Mouse (Mus musculus): ENCODE results near the gene Hbb-y. TPM values are rescaled to one million over a fixed set of nuclear protein-coding genes. Genes with fewer than 3 reads are reported as not detected.

Hbb-y gene
- 616 and 882 TPM in 2 replicates for polyA plus RNA-seq (2014; fragmentation: Nextera tagmentation; extraction: Ambion mirVana)

- no peak within 1 kb of the TSS for H3K27ac ChIP-seq (ENCODE audit: low read length)
- ATAC-seq (ENCODE audit: insufficient number of reproducible peaks, insufficient read depth, low FRiP score, low read depth): no peak
- no peaks in the 10 kb centered on the region for H3K9me3 ChIP-seq (ENCODE audit: control insufficient read depth, low read depth, low read length)
- no peak within 1 kb of the TSS for H3K9ac ChIP-seq (replicated peaks; ENCODE audit: low read depth, low read length)
- H3K4me3 ChIP-seq (ENCODE audit: low read depth, low read length): no peak within 1 kb of the TSS
- H3K4me2 ChIP-seq (replicated peaks; ENCODE audit: low read depth, low read length): no peak within 1 kb of the TSS
- no peaks in the 10 kb centered on the region for H3K4me1 ChIP-seq (ENCODE audit: control insufficient read depth, insufficient read depth, low read length)
- H3K36me3 ChIP-seq (ENCODE audit: control insufficient read depth, insufficient read depth, low read length): no peaks in the 10 kb centered on the region
- 73% methylated on average over 2 of the region's 2 CpGs for WGBS
- no peaks in the 10 kb centered on the region for H3K27me3 ChIP-seq (ENCODE audit: control insufficient read depth, insufficient read depth, low read length)
These were observed at the start of gene Hbb-y for GRCm38 (mm10) chr7:103853090-103853489. Gene Hbb-y, minus strand, starts transcription at chr7:103853216.

GRCm38 (mm10) chr7:103894385-103894784 lies 41.4 kb upstream of the Hbb-y start, which contains the start of gene Olfr64:
Gene Olfr64, minus strand, starts transcription at chr7:103894485.
- no peaks in the 10 kb centered on the region for H3K27me3 ChIP-seq (ENCODE audit: control insufficient read depth, insufficient read depth, low read length)
- H3K4me2 ChIP-seq (replicated peaks; ENCODE audit: low read depth, low read length): no peak within 1 kb of the TSS
- no peaks in the 10 kb centered on the region for H3K4me1 ChIP-seq (ENCODE audit: control insufficient read depth, insufficient read depth, low read length)
- no peak within 1 kb of the TSS for H3K27ac ChIP-seq (ENCODE audit: low read length)
- no peaks in the 10 kb centered on the region for H3K36me3 ChIP-seq (ENCODE audit: control insufficient read depth, insufficient read depth, low read length)
- H3K9me3 ChIP-seq (ENCODE audit: control insufficient read depth, low read depth, low read length): no peaks in the 10 kb centered on the region
- WGBS: 66% methylated on average over 1 of the region's 1 CpGs
- H3K9ac ChIP-seq (replicated peaks; ENCODE audit: low read depth, low read length): no peak within 1 kb of the TSS
- ATAC-seq (ENCODE audit: insufficient number of reproducible peaks, insufficient read depth, low FRiP score, low read depth): no peak
- H3K4me3 ChIP-seq (ENCODE audit: low read depth, low read length): no peak within 1 kb of the TSS

GRCm38 (mm10) chr7:103886152-103886551 lies 33.1 kb upstream of the Hbb-y start, which contains the start of gene Olfr66:
Gene Olfr66, minus strand, starts transcription at chr7:103886252.
- H3K36me3 ChIP-seq (ENCODE audit: control insufficient read depth, insufficient read depth, low read length): no peaks in the 10 kb centered on the region
- no peak within 1 kb of the TSS for H3K27ac ChIP-seq (ENCODE audit: low read length)
- no peaks in the 10 kb centered on the region for H3K4me1 ChIP-seq (ENCODE audit: control insufficient read depth, insufficient read depth, low read length)
- H3K9ac ChIP-seq (replicated peaks; ENCODE audit: low read depth, low read length): no peak within 1 kb of the TSS
- no peaks in the 10 kb centered on the region for H3K9me3 ChIP-seq (ENCODE audit: control insufficient read depth, low read depth, low read length)
- no peak within 1 kb of the TSS for H3K4me3 ChIP-seq (ENCODE audit: low read depth, low read length)
- no peak for ATAC-seq (ENCODE audit: insufficient number of reproducible peaks, insufficient read depth, low FRiP score, low read depth)
- H3K27me3 ChIP-seq (ENCODE audit: control insufficient read depth, insufficient read depth, low read length): no peaks in the 10 kb centered on the region
- no peak within 1 kb of the TSS for H3K4me2 ChIP-seq (replicated peaks; ENCODE audit: low read depth, low read length)

GRCm38 (mm10) chr7:103877093-103877492 lies 24.1 kb upstream of the Hbb-y start:
- no peaks in the 10 kb centered on the region for H3K36me3 ChIP-seq (ENCODE audit: control insufficient read depth, insufficient read depth, low read length)
- no peak overlapping the region for H3K27ac ChIP-seq (ENCODE audit: low read length)
- no peak overlapping the region for H3K4me3 ChIP-seq (ENCODE audit: low read depth, low read length)
- H3K4me1 ChIP-seq (ENCODE audit: control insufficient read depth, insufficient read depth, low read length): no peaks in the 10 kb centered on the region
- H3K9ac ChIP-seq (replicated peaks; ENCODE audit: low read depth, low read length): no peak overlapping the region
- H3K9me3 ChIP-seq (ENCODE audit: control insufficient read depth, low read depth, low read length): no peaks in the 10 kb centered on the region
- ATAC-seq (ENCODE audit: insufficient number of reproducible peaks, insufficient read depth, low FRiP score, low read depth): no peak
- WGBS: 76% methylated on average over 2 of the region's 2 CpGs
- H3K27me3 ChIP-seq (ENCODE audit: control insufficient read depth, insufficient read depth, low read length): no peaks in the 10 kb centered on the region
- H3K4me2 ChIP-seq (replicated peaks; ENCODE audit: low read depth, low read length): no peak overlapping the region

GRCm38 (mm10) chr7:103874451-103874850 lies 21.4 kb upstream of the Hbb-y start:
- no peak overlapping the region for H3K4me3 ChIP-seq (ENCODE audit: low read depth, low read length)
- WGBS: 38% methylated on average over 5 of the region's 5 CpGs
- no peak overlapping the region for H3K4me2 ChIP-seq (replicated peaks; ENCODE audit: low read depth, low read length)
- H3K36me3 ChIP-seq (ENCODE audit: control insufficient read depth, insufficient read depth, low read length): no peaks in the 10 kb centered on the region
- H3K27ac ChIP-seq (ENCODE audit: low read length): no peak overlapping the region
- no peak for ATAC-seq (ENCODE audit: insufficient number of reproducible peaks, insufficient read depth, low FRiP score, low read depth)
- H3K9me3 ChIP-seq (ENCODE audit: control insufficient read depth, low read depth, low read length): no peaks in the 10 kb centered on the region
- H3K27me3 ChIP-seq (ENCODE audit: control insufficient read depth, insufficient read depth, low read length): no peaks in the 10 kb centered on the region
- no peaks in the 10 kb centered on the region for H3K4me1 ChIP-seq (ENCODE audit: control insufficient read depth, insufficient read depth, low read length)
- no peak overlapping the region for H3K9ac ChIP-seq (replicated peaks; ENCODE audit: low read depth, low read length)

- Histone ChIP-seq H3K9ac (replicated peaks; ENCODE audit: low read depth, low read length) (no peak overlapping the region), H3K27ac (ENCODE audit: low read length) (no peak overlapping the region)
- WGBS: 6% methylated on average over 1 of the region's 1 CpGs
These were observed 20.0 kb upstream of the Hbb-y start for GRCm38 (mm10) chr7:103873064-103873463.

GRCm38 (mm10) chr7:103870667-103871066 lies 17.7 kb upstream of the Hbb-y start:
- Histone ChIP-seq H3K4me3 (ENCODE audit: low read depth, low read length) (no peak overlapping the region), H3K27me3 (ENCODE audit: control insufficient read depth, insufficient read depth, low read length) (no peaks in the 10 kb centered on the region), H3K36me3 (ENCODE audit: control insufficient read depth, insufficient read depth, low read length) (no peaks in the 10 kb centered on the region), H3K4me2 (replicated peaks; ENCODE audit: low read depth, low read length) (no peak overlapping the region), H3K9me3 (ENCODE audit: control insufficient read depth, low read depth, low read length) (no peaks in the 10 kb centered on the region), H3K4me1 (ENCODE audit: control insufficient read depth, insufficient read depth, low read length) (no peaks in the 10 kb centered on the region), H3K9ac (replicated peaks; ENCODE audit: low read depth, low read length) (no peak overlapping the region), H3K27ac (ENCODE audit: low read length) (no peak overlapping the region)
- peak; percentile 67; the same call in 1 of the 2 replicates for ATAC-seq (ENCODE audit: insufficient number of reproducible peaks, insufficient read depth, low FRiP score, low read depth)

More at GRCm38 (mm10) chr7:103873064-103873463, 20.0 kb upstream of the Hbb-y start:
- H3K4me2 ChIP-seq (replicated peaks; ENCODE audit: low read depth, low read length): no peak overlapping the region
- no peaks in the 10 kb centered on the region for H3K27me3 ChIP-seq (ENCODE audit: control insufficient read depth, insufficient read depth, low read length)
- H3K9me3 ChIP-seq (ENCODE audit: control insufficient read depth, low read depth, low read length): no peaks in the 10 kb centered on the region
- no peak overlapping the region for H3K4me3 ChIP-seq (ENCODE audit: low read depth, low read length)
- ATAC-seq (ENCODE audit: insufficient number of reproducible peaks, insufficient read depth, low FRiP score, low read depth): no peak
- H3K36me3 ChIP-seq (ENCODE audit: control insufficient read depth, insufficient read depth, low read length): no peaks in the 10 kb centered on the region
- H3K4me1 ChIP-seq (ENCODE audit: control insufficient read depth, insufficient read depth, low read length): no peaks in the 10 kb centered on the region

GRCm38 (mm10) chr7:103865716-103866115 lies 12.7 kb upstream of the Hbb-y start:
- no peak overlapping the region for H3K27ac ChIP-seq (ENCODE audit: low read length)
- ATAC-seq (ENCODE audit: insufficient number of reproducible peaks, insufficient read depth, low FRiP score, low read depth): peak; percentile 85; the same call in 1 of the 2 replicates

GRCm38 (mm10) chr7:103861531-103861930 lies 8.5 kb upstream of the Hbb-y start:
- 79% methylated on average over 3 of the region's 3 CpGs for WGBS
- Histone ChIP-seq H3K9ac (replicated peaks; ENCODE audit: low read depth, low read length) (no peak overlapping the region), H3K27me3 (ENCODE audit: control insufficient read depth, insufficient read depth, low read length) (no peaks in the 10 kb centered on the region), H3K36me3 (ENCODE audit: control insufficient read depth, insufficient read depth, low read length) (no peaks in the 10 kb centered on the region), H3K4me1 (ENCODE audit: control insufficient read depth, insufficient read depth, low read length) (no peaks in the 10 kb centered on the region), H3K27ac (ENCODE audit: low read length) (no peak overlapping the region), H3K4me3 (ENCODE audit: low read depth, low read length) (no peak overlapping the region), H3K9me3 (ENCODE audit: control insufficient read depth, low read depth, low read length) (no peaks in the 10 kb centered on the region), H3K4me2 (replicated peaks; ENCODE audit: low read depth, low read length) (no peak overlapping the region)
- no peak for ATAC-seq (ENCODE audit: insufficient number of reproducible peaks, insufficient read depth, low FRiP score, low read depth)

More at GRCm38 (mm10) chr7:103865716-103866115, 12.7 kb upstream of the Hbb-y start:
- no peaks in the 10 kb centered on the region for H3K9me3 ChIP-seq (ENCODE audit: control insufficient read depth, low read depth, low read length)
- H3K4me3 ChIP-seq (ENCODE audit: low read depth, low read length): no peak overlapping the region
- H3K27me3 ChIP-seq (ENCODE audit: control insufficient read depth, insufficient read depth, low read length): no peaks in the 10 kb centered on the region
- no peak overlapping the region for H3K4me2 ChIP-seq (replicated peaks; ENCODE audit: low read depth, low read length)
- no peaks in the 10 kb centered on the region for H3K4me1 ChIP-seq (ENCODE audit: control insufficient read depth, insufficient read depth, low read length)
- no peak overlapping the region for H3K9ac ChIP-seq (replicated peaks; ENCODE audit: low read depth, low read length)
- no peaks in the 10 kb centered on the region for H3K36me3 ChIP-seq (ENCODE audit: control insufficient read depth, insufficient read depth, low read length)

All from stomach, embryonic 14.5 days (tissue).